Comparison of ENCODE assay signal across 9 mouse cellular contexts in genomic region chr10:50902741-50903715, GRCm38 (mm10). TPM values are rescaled to one million over a fixed set of nuclear protein-coding genes. Genes with fewer than 3 reads are reported as not detected.
DNase-seq lines count a peak whose midpoint lies in the region; ATAC-seq and TF ChIP-seq lines count a peak whose summit lies in the region.
"Had no signal": no experiment of that assay in that cellular context is flagged by ENCODE, and none has a peak within 500 bp of the region (broad histone marks: within the 10 kb centered on the region; RNA-seq: fewer than 3 reads in every experiment).

No protein-coding gene starts in this region.

- peak; percentile 38; the same call in 1 of the 2 replicates for ATAC-seq in lung, embryonic 14.5 days (ENCODE audit: insufficient read depth)
- peak; percentile 42 for ATAC-seq in forebrain, embryonic 13.5 days
- ATAC-seq in kidney, postnatal 0 days (replicated peaks; ENCODE audit: low FRiP score, low read depth) = peak; percentile 88

- TF ChIP-seq CTCF in lung, embryonic 14.5 days (IDR thresholded peaks at IDR 0.05; ENCODE audit: low read depth) = no peak
- no peak for TF ChIP-seq CTCF in lung, adult 2 months (IDR thresholded peaks at IDR 0.05; ENCODE audit: insufficient read depth, low read length)
- no peak for TF ChIP-seq CTCF in kidney, postnatal 0 days (IDR thresholded peaks at IDR 0.05; ENCODE audit: low read depth)
- no peak for TF ChIP-seq CTCF in small intestine, adult 2 months (IDR thresholded peaks at IDR 0.05; ENCODE audit: extremely low read depth, insufficient read length, insufficient replicate concordance, low read depth, low read length)

- peak overlapping the region; percentile 32 for H3K4me2 ChIP-seq in lung, embryonic 14.5 days
- H3K4me2 ChIP-seq in forebrain, embryonic 13.5 days = peak overlapping the region; percentile 40
- peak overlapping the region; percentile 49 for H3K4me2 ChIP-seq in kidney, postnatal 0 days (ENCODE audit: low read length)

- WGBS in lung, embryonic 14.5 days = 1% methylated on average over 43 of the region's 43 CpGs
- whole genome bisulfite sequencing in lung, adult 2 months = 5% methylated on average over 43 of the region's 43 CpGs
- WGBS in forebrain, embryonic 13.5 days = under 1% methylated on average over 43 of the region's 43 CpGs
- WGBS in kidney, postnatal 0 days = under 1% methylated on average over 43 of the region's 43 CpGs
- 3% methylated on average over 43 of the region's 43 CpGs for WGBS in small intestine, adult 2 months

- no peaks in the 10 kb centered on the region for H3K36me3 ChIP-seq in lung, embryonic 14.5 days (ENCODE audit: insufficient read depth)
- H3K36me3 ChIP-seq in forebrain, embryonic 13.5 days (ENCODE audit: poor library complexity, severe bottlenecking) = no peaks in the 10 kb centered on the region
- H3K36me3 ChIP-seq in kidney, postnatal 0 days (ENCODE audit: insufficient read depth, low read length) = no peaks in the 10 kb centered on the region
- no peaks in the 10 kb centered on the region for H3K36me3 ChIP-seq in small intestine, adult 2 months (ENCODE audit: control insufficient read depth, insufficient read depth, low read length)

- DNase-seq in lung, embryonic 14.5 days = peak; percentile 40
- no peak for DNase-seq in lung, adult 2 months
- DNase-seq in kidney, postnatal 0 days (ENCODE audit: low spot score) = peak; percentile 71
- DNase-seq in urinary bladder, adult 18-20 months (ENCODE audit: low spot score in 2 of 2) = no peak
- no peak for DNase-seq in natural killer cell, adult 2 months (ENCODE audit: low spot score in 2 of 2)
- no peak for DNase-seq in urinary bladder, postnatal 25 days (ENCODE audit: low spot score)

- no peaks in the 10 kb centered on the region for H3K4me1 ChIP-seq in lung, embryonic 14.5 days (ENCODE audit: insufficient read depth)
- H3K4me1 ChIP-seq in lung, adult 2 months (ENCODE audit: control insufficient read depth, insufficient read depth, low read length) = no peaks in the 10 kb centered on the region
- peaks cover 27% of the 10 kb centered on the region for H3K4me1 ChIP-seq in forebrain, embryonic 13.5 days
- H3K4me1 ChIP-seq in kidney, postnatal 0 days (replicated peaks; ENCODE audit: insufficient read depth, low read length) = no peaks in the 10 kb centered on the region
- H3K4me1 ChIP-seq in small intestine, adult 2 months (ENCODE audit: control insufficient read depth, insufficient read depth, insufficient read length, low read length) = no peaks in the 10 kb centered on the region

- no peak for TF ChIP-seq POLR2A in lung, adult 2 months (IDR thresholded peaks at IDR 0.05; ENCODE audit: borderline replicate concordance, extremely low read depth, low read depth, low read length)
- TF ChIP-seq POLR2A in small intestine, adult 2 months (IDR thresholded peaks at IDR 0.05; ENCODE audit: low read depth, low read length) = no peak

- H3K27me3 ChIP-seq in lung, embryonic 14.5 days (ENCODE audit: insufficient read depth, low read length) = peaks cover 97% of the 10 kb centered on the region
- H3K27me3 ChIP-seq in forebrain, embryonic 13.5 days = peaks cover 90% of the 10 kb centered on the region
- H3K27me3 ChIP-seq in kidney, postnatal 0 days (ENCODE audit: insufficient read depth, low read length) = peaks cover 63% of the 10 kb centered on the region
- H3K27me3 ChIP-seq in small intestine, adult 2 months (ENCODE audit: control insufficient read depth, insufficient read depth, low read length) = peaks cover 67% of the 10 kb centered on the region

- no peaks in the 10 kb centered on the region for H3K9me3 ChIP-seq in lung, embryonic 14.5 days (ENCODE audit: low read depth, low read length)
- no peaks in the 10 kb centered on the region for H3K9me3 ChIP-seq in forebrain, embryonic 13.5 days (replicated peaks)
- no peaks in the 10 kb centered on the region for H3K9me3 ChIP-seq in kidney, postnatal 0 days (replicated peaks; ENCODE audit: low read length)

- H3K9ac ChIP-seq in lung, embryonic 14.5 days = no peak overlapping the region
- H3K9ac ChIP-seq in forebrain, embryonic 13.5 days = no peak overlapping the region
- peak overlapping the region; percentile 54 for H3K9ac ChIP-seq in kidney, postnatal 0 days (ENCODE audit: low read depth, low read length)

- H3K27ac ChIP-seq in lung, embryonic 14.5 days (ENCODE audit: low read depth) = no peak overlapping the region
- no peak overlapping the region for H3K27ac ChIP-seq in forebrain, embryonic 13.5 days
- peak overlapping the region; percentile 93 for H3K27ac ChIP-seq in kidney, postnatal 0 days
- H3K27ac ChIP-seq in small intestine, adult 2 months (ENCODE audit: insufficient read depth, low read depth, low read length) = no peak overlapping the region

- H3K4me3 ChIP-seq in lung, embryonic 14.5 days (ENCODE audit: low read depth, low read length) = 0 out of 2 replicates have a peak overlapping the region, but pooled peaks have one; percentile 11
- H3K4me3 ChIP-seq in lung, adult 2 months (replicated peaks; ENCODE audit: extremely low read depth, low read depth, low read length) = no peak overlapping the region
- peak overlapping the region; percentile 18 for H3K4me3 ChIP-seq in forebrain, embryonic 13.5 days
- H3K4me3 ChIP-seq in kidney, postnatal 0 days (replicated peaks; ENCODE audit: low read depth, low read length) = peak overlapping the region; percentile 34
- H3K4me3 ChIP-seq in small intestine, adult 2 months (ENCODE audit: low read depth, low read length) = 0 out of 2 replicates have a peak overlapping the region, but pooled peaks have one; percentile 8

RNA-seq across cellular contexts. Expression of gene Sim1, which starts 8.5 kb away (rescaled TPM):
- polyA plus RNA-seq in lung, embryonic 14.5 days (2014; fragmentation: Nextera tagmentation; extraction: Ambion mirVana) = 0.04 and 0.05 TPM in 2 replicates
- 0.19 TPM in 1 of 2 replicates, not detected in the other for polyA plus RNA-seq in lung, adult 2 months (2012; rRNA removed)
- polyA plus RNA-seq in forebrain, embryonic 13.5 days (2015; fragmentation: Nextera tagmentation; extraction: Ambion mirVana) = 2.0 and 7.6 TPM in 2 replicates
- polyA plus RNA-seq in kidney, postnatal 0 days (2015; fragmentation: Nextera tagmentation; extraction: Ambion mirVana) = 9.5 TPM in 2 replicates
- not detected in 2 replicates for polyA plus RNA-seq in small intestine, adult 2 months (2012; rRNA removed)
- polyA plus RNA-seq: liver, adult 2 months had no signal

Comparison
In these comparisons a context has a peak if more than half of its experiments do, and no peak if none do; other contexts are left out.
1. DNase-seq: peak in lung, embryonic 14.5 days (single experiment) and kidney, postnatal 0 days (single experiment); none in lung, adult 2 months (single experiment), urinary bladder, adult 18-20 months (0 of 2), natural killer cell, adult 2 months (0 of 2) and urinary bladder, postnatal 25 days (single experiment).
2. ATAC-seq: peak in every context shown above with its lines; median percentile 88 in kidney, postnatal 0 days; 42 in forebrain, embryonic 13.5 days; 38 in lung, embryonic 14.5 days.
3. Peak in every context shown above with its lines, with median percentiles within 50 percentile points of each other: H3K4me2 ChIP-seq.